Mouse (Mus musculus) testis, adult 2 months (tissue): Measurements from ENCODE around the gene Evi2b. TPM values are rescaled to one million over a fixed set of nuclear protein-coding genes. Genes with fewer than 3 reads are reported as not detected.

Source experiments
- H3K27ac ChIP-seq: fragments of 200-500 bp; 2 replicates; pipeline ENCODE4 v1.5.1; 2012; ENCODE audit warnings: low read depth, low read length; ENCODE audit not compliant: control insufficient read depth, insufficient read depth
- H3K27me3 ChIP-seq: fragments of 200-500 bp; 2 replicates; pipeline ENCODE4 v1.6.1; 2012; ENCODE audit warnings: mild to moderate bottlenecking, low read length, moderate library complexity; ENCODE audit not compliant: control insufficient read depth, insufficient read depth
- H3K36me3 ChIP-seq: fragments of 200-500 bp; 2 replicates; pipeline ENCODE4 v1.6.1; 2012; ENCODE audit warnings: mild to moderate bottlenecking, low read length; ENCODE audit not compliant: control insufficient read depth, insufficient read depth
- H3K4me1 ChIP-seq: fragments of 200-500 bp; 2 replicates; pipeline ENCODE4 v1.6.1; 2012; ENCODE audit warnings: low read length; ENCODE audit not compliant: control insufficient read depth, insufficient read depth
- H3K4me3 ChIP-seq: fragments of 200-500 bp; 2 replicates; pipeline ENCODE4 v1.5.1; 2012; ENCODE audit warnings: low read depth, mild to moderate bottlenecking, low read length, moderate library complexity, mixed read lengths; ENCODE audit not compliant: control insufficient read depth
- CTCF ChIP-seq: fragments of 200-500 bp; IDR thresholded peaks from 2 replicates; pipeline ENCODE4 v1.5.1; 2012; ENCODE audit warnings: low read depth, mild to moderate bottlenecking, inconsistent platforms, low read length, moderate library complexity; ENCODE audit not compliant: control insufficient read depth, insufficient read depth, insufficient replicate concordance
- POLR2A ChIP-seq: fragments of 200-500 bp; IDR thresholded peaks from 2 replicates; pipeline ENCODE4 v1.6.1; 2012; ENCODE audit warnings: low read depth, mild to moderate bottlenecking, inconsistent platforms, low read length, moderate library complexity; ENCODE audit not compliant: control insufficient read depth
- polyA plus RNA-seq: library from polyadenylated mRNA; depleted of rRNA; stranded (reverse); fragments of >200 nt; gene quantifications from 2 replicates; pipeline ENCODE4 v1.2.3, GENCODE M21; 2012

The Evi2b gene
- polyA plus RNA-seq, 1 experiment, result 0.06 TPM

DNA sequence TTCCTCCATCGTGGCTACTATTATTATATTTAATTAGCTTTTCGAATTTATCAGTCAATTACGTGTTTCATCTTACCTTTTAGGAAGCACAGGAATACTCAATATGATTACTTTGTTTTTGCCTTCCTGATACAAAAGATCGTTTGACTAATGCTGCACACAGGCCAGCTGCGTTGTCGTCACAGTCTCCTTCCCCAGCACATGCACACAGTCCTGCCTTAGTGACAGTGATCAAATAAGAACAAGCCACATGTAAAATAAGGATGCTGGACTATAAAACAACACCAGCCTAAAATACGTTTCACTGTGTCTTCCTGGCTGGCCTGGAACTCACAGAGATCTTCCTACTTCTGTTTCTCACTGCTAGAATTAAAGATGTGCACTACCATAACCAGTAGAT is 19.1 kb downstream of the Evi2b start:
- no peaks in the 10 kb centered on the region for H3K4me1 ChIP-seq
- no peak overlapping the region for H3K27ac ChIP-seq
- TF ChIP-seq POLR2A (no peak), CTCF (no peak)
- no peak overlapping the region for H3K4me3 ChIP-seq
- no peaks in the 10 kb centered on the region for H3K27me3 ChIP-seq
- no peaks in the 10 kb centered on the region for H3K36me3 ChIP-seq

DNA sequence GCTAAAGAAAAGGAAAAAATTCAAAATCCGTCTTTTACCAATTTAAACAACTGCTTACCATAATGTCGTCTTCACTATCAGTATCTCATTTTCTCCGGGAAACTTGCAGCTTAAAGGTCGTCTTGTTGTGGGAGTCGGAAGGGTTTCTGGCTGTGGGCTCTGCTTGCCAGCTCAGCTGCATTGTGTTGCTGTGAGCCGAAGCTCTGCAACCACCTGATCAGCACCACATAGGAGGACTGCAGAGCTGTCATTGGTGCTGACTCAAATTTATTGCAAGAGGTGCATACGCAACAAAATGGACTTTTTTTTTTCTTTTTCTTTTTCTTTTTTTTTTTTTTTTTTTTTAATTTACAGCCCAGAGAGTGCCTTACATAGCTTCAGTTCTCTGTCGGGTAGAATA is 19.7 kb downstream of the Evi2b start, which contains the start of gene Omg:
TSS of gene Omg (minus strand) at position 240 of the 400 bp plus-strand sequence.
- H3K36me3 ChIP-seq, result no peaks in the 10 kb centered on the region
- no peak within 1 kb of the TSS for H3K4me3 ChIP-seq
- H3K27ac ChIP-seq, result no peak within 1 kb of the TSS
- TF ChIP-seq POLR2A (no peak), CTCF (no peak)
- H3K27me3 ChIP-seq, result no peaks in the 10 kb centered on the region
- H3K4me1 ChIP-seq, result no peaks in the 10 kb centered on the region

DNA sequence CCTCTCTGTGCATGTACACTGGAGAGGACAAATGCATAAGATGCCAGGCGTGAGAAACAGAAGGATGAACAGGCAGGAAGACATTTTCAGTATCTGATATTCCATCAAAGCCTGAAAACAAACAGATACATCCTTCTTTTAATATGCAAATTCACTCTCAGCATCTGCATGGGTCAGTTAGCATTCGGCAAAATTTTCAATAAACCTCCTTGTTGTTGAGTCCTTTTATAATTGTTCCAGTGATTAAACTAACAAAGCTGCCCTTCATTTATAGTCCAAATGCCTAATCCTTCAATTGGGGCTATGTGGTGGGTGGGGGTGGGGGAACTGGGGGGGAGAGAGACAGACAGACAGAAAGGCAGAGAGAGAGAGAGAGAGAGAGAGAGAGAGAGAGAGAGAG is 20.6 kb downstream of the Evi2b start:
- TF ChIP-seq POLR2A (no peak), CTCF (no peak)
- Histone ChIP-seq H3K27ac (no peak overlapping the region), H3K4me3 (no peak overlapping the region), H3K36me3 (no peaks in the 10 kb centered on the region), H3K27me3 (no peaks in the 10 kb centered on the region), H3K4me1 (no peaks in the 10 kb centered on the region)

DNA sequence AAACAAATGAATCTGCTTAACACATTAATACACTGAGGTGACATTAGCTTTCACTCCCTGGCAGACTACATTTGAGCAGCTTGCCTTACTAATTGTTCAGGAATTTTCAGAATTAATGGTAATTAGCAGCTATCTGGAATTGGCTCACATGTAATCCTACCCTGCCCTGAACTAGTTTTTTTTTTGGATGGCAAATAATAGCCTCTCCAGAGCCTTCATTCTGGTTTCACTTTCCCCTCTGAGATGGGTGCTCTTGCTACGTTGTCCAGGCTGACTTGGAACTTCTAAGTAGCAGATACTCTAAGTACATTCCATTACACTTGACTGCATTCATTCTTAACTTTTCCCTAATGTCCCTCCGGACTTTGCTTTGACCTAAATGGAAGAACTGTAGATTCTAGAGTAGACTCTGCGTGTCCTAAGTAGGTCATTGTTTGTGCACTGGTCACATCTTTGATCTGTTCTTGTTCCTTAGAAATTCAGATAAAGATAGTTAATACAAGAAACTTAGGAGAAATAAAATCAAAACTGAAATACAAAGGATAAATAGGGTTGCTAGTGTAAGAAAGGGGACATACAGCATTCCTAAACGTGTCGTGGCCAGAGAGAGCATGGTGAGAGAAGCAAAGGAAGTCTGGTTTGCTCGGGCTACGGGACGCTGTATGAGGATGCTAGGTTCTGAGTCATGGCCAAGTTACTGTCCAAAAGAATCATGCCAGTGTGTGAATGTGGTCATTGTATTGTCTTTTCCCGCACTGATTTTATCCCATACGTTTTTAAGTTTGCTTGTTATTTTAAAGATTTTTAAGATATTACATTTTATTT is 28.4 kb downstream of the Evi2b start:
- no peaks in the 10 kb centered on the region for H3K27me3 ChIP-seq
- no peaks in the 10 kb centered on the region for H3K4me1 ChIP-seq
- no peaks in the 10 kb centered on the region for H3K36me3 ChIP-seq
- TF ChIP-seq POLR2A (no peak), CTCF (no peak)
- no peak overlapping the region for H3K4me3 ChIP-seq
- H3K27ac ChIP-seq, result no peak overlapping the region

DNA sequence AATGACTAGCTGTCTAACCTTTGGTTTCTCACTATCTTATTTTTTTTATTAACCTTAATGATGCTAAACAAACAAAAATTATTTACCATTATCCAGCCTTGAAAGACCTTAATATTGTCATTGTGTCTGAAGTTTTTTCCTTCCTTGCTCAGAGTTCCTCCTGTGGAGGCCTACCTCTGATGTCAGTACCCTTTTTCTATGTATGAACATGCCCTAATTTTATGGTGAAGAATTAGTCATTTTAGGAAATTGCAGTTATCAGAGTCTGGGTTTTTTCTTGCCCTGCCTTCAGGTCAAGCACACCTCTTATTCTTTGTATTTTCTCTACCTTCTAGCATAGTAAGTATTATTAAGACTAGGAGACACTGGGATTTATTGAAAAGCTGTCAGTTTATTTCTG is 38.8 kb downstream of the Evi2b start:
- Histone ChIP-seq H3K4me3 (no peak overlapping the region), H3K27me3 (no peaks in the 10 kb centered on the region), H3K36me3 (no peaks in the 10 kb centered on the region; the same call in 1 of the 2 replicates), H3K27ac (no peak overlapping the region), H3K4me1 (no peaks in the 10 kb centered on the region)
- no peak for TF ChIP-seq POLR2A
- no peak for TF ChIP-seq CTCF

DNA sequence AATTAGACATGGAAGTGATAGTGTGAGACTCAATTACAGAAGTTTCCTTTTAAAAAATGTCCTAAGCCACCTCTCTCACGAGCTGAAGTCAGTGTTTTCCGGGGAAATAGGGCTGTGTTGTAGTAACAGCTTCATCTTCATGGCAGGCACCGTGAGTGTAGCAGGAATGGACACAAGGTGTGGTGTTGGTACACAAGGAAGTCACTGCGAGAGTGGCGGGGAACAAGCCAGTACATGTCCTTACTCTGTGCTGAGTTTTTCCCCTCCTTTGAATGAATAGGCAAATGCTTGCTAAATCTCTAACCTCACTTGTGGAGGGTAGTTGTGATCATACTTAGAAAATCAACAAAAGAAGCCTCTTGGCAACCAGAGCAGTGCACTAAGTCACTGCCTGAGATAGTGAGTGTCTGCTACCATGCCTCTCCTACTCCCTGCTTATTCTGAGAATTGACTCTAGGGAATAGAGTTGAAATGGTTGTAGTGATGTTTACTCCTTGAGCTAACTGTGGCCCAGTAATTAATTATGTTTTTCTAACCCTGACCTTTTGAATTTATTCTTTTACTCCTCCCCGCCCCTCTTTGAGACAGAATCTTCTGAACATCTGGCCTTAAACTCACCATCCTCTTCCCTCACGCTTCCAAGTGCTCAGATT is 39.6 kb downstream of the Evi2b start:
- Histone ChIP-seq H3K4me1 (no peaks in the 10 kb centered on the region), H3K27me3 (no peaks in the 10 kb centered on the region), H3K4me3 (no peak overlapping the region), H3K36me3 (no peaks in the 10 kb centered on the region; the same call in 1 of the 2 replicates), H3K27ac (no peak overlapping the region)
- no peak for TF ChIP-seq POLR2A
- TF ChIP-seq CTCF, result no peak

DNA sequence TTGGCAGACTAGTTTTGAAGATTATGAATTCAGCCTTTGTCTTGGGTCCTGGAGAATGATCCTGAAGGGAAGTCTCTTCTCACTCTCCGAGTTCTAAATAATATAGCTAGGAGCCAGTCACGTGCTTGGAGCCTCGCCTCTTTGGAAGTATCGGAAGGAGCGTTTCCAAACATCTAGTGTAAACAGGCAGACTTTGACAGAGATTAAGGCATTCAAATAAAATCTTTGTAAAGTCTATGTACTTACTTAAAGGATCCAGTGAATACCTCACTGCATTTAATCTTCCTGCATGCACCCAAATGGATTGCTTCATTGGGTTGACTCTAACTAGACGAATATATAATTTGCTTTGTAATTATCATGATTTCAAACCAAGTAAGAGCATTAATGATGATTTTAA is 40.2 kb downstream of the Evi2b start:
- Histone ChIP-seq H3K27ac (no peak overlapping the region), H3K36me3 (no peaks in the 10 kb centered on the region; the same call in 1 of the 2 replicates), H3K27me3 (no peaks in the 10 kb centered on the region), H3K4me1 (no peaks in the 10 kb centered on the region), H3K4me3 (no peak overlapping the region)
- TF ChIP-seq CTCF (no peak), POLR2A (no peak)
